Mouse (Mus musculus) G1E (cell line): Measurements from ENCODE around the gene Actb. TPM values are rescaled to one million over a fixed set of nuclear protein-coding genes. Genes with fewer than 3 reads are reported as not detected.

Source experiments
- ATAC-seq: 2 replicates; pipeline ENCODE4 v1.8.0; 2016; ENCODE audit warnings: mild to moderate bottlenecking; ENCODE audit not compliant: insufficient number of reproducible peaks, poor library complexity, low FRiP score, severe bottlenecking; ENCODE audit errors: extremely low read depth
- DNase-seq: peaks from one replicate; pipeline ENCODE4 v3.0.0; 2012; ENCODE audit warnings: low spot score
- H3K27me3 ChIP-seq: 2 replicates; pipeline ENCODE4 v1.6.1; 2012; ENCODE audit warnings: mild to moderate bottlenecking, low read length, inconsistent platforms; ENCODE audit not compliant: insufficient read depth
- H3K36me3 ChIP-seq: replicated peaks from 2 replicates; pipeline ENCODE3; 2012; ENCODE audit warnings: mild to moderate bottlenecking, inconsistent platforms
- H3K4me1 ChIP-seq: 2 replicates; pipeline ENCODE4 v1.6.1; 2012; ENCODE audit warnings: low read depth, low read length, inconsistent platforms, mixed read lengths; ENCODE audit not compliant: insufficient read depth
- H3K4me3 ChIP-seq: 2 replicates; pipeline ENCODE4 v1.5.1; 2012; ENCODE audit warnings: low read depth, mild to moderate bottlenecking, inconsistent platforms, low read length, moderate library complexity, mixed read lengths
- H3K9me3 ChIP-seq: replicated peaks from 2 replicates; pipeline ENCODE4 v1.6.1; 2012; ENCODE audit warnings: inconsistent platforms
- CTCF ChIP-seq: IDR thresholded peaks from 2 replicates; pipeline ENCODE4 v1.5.1; 2012; ENCODE audit warnings: low read depth, low read length, inconsistent platforms, mixed read lengths
- GATA1 ChIP-seq: IDR thresholded peaks from 2 replicates; pipeline ENCODE4 v1.6.1; 2012; ENCODE audit warnings: borderline replicate concordance, low read length, inconsistent platforms, mixed read lengths
- GATA2 ChIP-seq: IDR thresholded peaks from 2 replicates; pipeline ENCODE4 v1.6.1; 2012; ENCODE audit warnings: low read depth, low read length, inconsistent platforms, borderline replicate concordance
- POLR2AphosphoS5 ChIP-seq: IDR thresholded peaks from 2 replicates; pipeline ENCODE4 v1.6.1; 2012; ENCODE audit warnings: low read depth, low read length, inconsistent platforms; ENCODE audit not compliant: insufficient replicate concordance
- TAL1 ChIP-seq: conservative IDR thresholded peaks from 2 replicates; pipeline ENCODE4 v1.6.1; 2012; ENCODE audit warnings: low read depth, low read length, inconsistent platforms, mixed read lengths
- polyA plus RNA-seq: library from polyadenylated mRNA; stranded (reverse); fragments of >175 nt; gene quantifications from 2 replicates; pipeline ENCODE4 v1.2.3, GENCODE M21; 2012
- total RNA-seq, 2 experiments: library from RNA; stranded (forward) in 1 of 2; stranded (reverse) in 1 of 2; fragments of 200-1000 nt in 1 of 2; fragments of >200 nt in 1 of 2; fragmentation: Nextera tagmentation in 1 of 2; gene quantifications; 2 replicates each; pipeline ENCODE4 v1.2.3; 2014 to 2017

Gene Actb
- total and polyA plus RNA-seq, 3 experiments, result 3,214 to 5,110 (median 4,919) TPM

DNA sequence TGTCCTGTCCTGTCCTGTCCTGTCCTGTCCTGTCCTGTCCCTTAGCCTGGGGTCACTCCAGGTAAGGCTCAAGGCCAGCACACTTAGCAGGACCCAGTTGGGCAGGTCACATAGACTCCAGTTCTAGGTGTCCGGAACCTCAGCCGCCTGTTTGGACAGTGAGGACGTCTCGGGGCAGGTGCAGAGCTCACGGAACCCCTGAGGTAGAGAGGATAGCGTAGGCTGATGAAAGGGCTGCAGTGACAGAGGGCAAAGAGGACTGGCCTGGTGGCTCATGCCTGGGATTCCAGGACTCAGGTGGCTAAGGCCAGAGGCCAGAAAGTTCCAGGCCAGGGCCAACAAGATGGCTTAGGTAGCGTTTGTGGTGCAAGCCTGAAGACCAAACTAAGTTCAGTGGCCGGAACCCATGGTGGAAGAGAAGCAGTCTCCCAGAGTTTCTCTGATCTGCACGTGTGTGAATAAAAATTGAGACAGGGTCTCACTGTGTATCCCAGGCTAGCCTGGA, 24.7 kb upstream of the Actb start:
- TF ChIP-seq POLR2AphosphoS5, result no peak
- no peak for TF ChIP-seq GATA2
- TF ChIP-seq TAL1, result no peak
- no peak for TF ChIP-seq GATA1
- TF ChIP-seq CTCF, result no peak
- no peaks in the 10 kb centered on the region; the same call in 1 of the 2 replicates for H3K9me3 ChIP-seq
- no peak for ATAC-seq
- H3K27me3 ChIP-seq, result no peaks in the 10 kb centered on the region
- peaks cover 3% of the 10 kb centered on the region for H3K36me3 ChIP-seq
- peak overlapping the region; percentile 64 for H3K4me3 ChIP-seq
- H3K4me1 ChIP-seq, result peaks cover 73% of the 10 kb centered on the region
- no peak for DNase-seq

- no peak for ATAC-seq
- Histone ChIP-seq H3K36me3 (peaks cover 3% of the 10 kb centered on the region), H3K27me3 (no peaks in the 10 kb centered on the region), H3K4me1 (peaks cover 81% of the 10 kb centered on the region), H3K4me3 (peak overlapping the region; percentile 70), H3K9me3 (no peaks in the 10 kb centered on the region; the same call in 1 of the 2 replicates)
- DNase-seq, result no peak
- TF ChIP-seq POLR2AphosphoS5 (no peak), GATA2 (no peak), GATA1 (no peak), CTCF (no peak), TAL1 (no peak)
Measured at GRCm38 (mm10) chr5:142929400-142929752, 22.8 kb upstream of the Actb start.

DNA sequence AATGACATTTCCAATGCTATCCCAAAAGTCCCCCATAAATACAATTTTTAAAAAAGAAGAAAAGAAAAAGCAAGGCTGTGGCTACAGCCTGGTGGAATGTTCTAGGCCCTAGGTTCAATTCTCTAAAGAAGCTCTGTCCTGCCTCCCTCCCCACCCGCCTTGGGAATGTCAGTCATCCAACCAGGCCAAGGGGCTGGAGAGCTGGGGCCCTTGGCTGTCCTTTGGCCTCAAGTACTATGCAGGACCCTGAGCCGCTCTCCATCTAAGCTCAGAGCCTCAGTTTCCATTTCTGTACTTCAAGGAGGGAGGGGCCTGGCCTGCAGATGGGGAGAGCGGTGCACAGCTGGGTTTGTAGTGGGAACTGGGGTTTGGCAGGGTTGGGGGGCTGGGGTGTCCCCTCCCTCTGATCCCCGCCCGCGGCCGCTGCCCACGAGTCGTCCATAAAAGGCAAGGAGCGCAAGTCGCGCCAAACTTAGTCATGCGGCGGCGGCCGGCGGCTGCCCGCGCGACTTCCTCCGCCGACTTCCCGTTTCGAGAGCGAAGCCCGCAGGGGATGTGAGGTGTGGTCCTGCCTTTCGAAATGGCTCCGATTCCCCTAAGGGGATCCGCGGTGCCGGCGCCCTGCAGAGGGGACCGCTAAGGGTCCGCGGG, 22.3 kb upstream of the Actb start:
- peaks cover 3% of the 10 kb centered on the region for H3K36me3 ChIP-seq
- H3K27me3 ChIP-seq, result no peaks in the 10 kb centered on the region
- no peaks in the 10 kb centered on the region; the same call in 1 of the 2 replicates for H3K9me3 ChIP-seq
- peaks cover 84% of the 10 kb centered on the region for H3K4me1 ChIP-seq
- TF ChIP-seq GATA2 (no peak), POLR2AphosphoS5 (no peak), GATA1 (no peak), TAL1 (no peak), CTCF (no peak)
- DNase-seq (no peak), ATAC-seq (no peak)
- H3K4me3 ChIP-seq, result peak overlapping the region; percentile 70

- H3K4me1 ChIP-seq, result peaks cover 88% of the 10 kb centered on the region
- DNase-seq (no peak), ATAC-seq (no peak)
- H3K27me3 ChIP-seq, result no peaks in the 10 kb centered on the region
- peak overlapping the region; percentile 7 for H3K4me3 ChIP-seq
- TF ChIP-seq CTCF, result no peak
- TF ChIP-seq GATA2, result no peak
- no peak for TF ChIP-seq GATA1
- no peak for TF ChIP-seq POLR2AphosphoS5
- TF ChIP-seq TAL1, result no peak
- no peaks in the 10 kb centered on the region; the same call in 1 of the 2 replicates for H3K9me3 ChIP-seq
- H3K36me3 ChIP-seq, result peaks cover 3% of the 10 kb centered on the region
Measured at GRCm38 (mm10) chr5:142927341-142927930, 20.9 kb upstream of the Actb start.

DNA sequence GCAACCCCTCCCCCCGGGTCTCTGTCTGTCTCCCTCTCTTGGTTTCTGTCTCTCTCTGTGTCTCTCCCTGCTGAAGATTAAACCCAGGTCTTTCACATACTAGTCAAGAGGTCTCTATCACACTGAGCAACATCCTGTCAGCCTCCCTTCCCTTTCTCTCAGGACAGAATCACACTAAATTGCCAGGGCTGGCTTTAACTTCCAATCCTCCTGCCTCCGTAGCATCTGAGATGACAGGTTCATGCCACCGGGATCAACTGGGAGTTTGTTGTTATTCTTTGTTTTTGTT, 20.3 kb upstream of the Actb start:
- no peaks in the 10 kb centered on the region; the same call in 1 of the 2 replicates for H3K9me3 ChIP-seq
- no peak for TF ChIP-seq GATA1
- no peak for TF ChIP-seq CTCF
- TF ChIP-seq TAL1, result no peak
- TF ChIP-seq POLR2AphosphoS5, result no peak
- TF ChIP-seq GATA2, result no peak
- no peaks in the 10 kb centered on the region for H3K27me3 ChIP-seq
- DNase-seq (no peak), ATAC-seq (no peak)
- H3K4me3 ChIP-seq, result peak overlapping the region; percentile 61; the same call in 1 of the 2 replicates
- H3K36me3 ChIP-seq, result peaks cover 3% of the 10 kb centered on the region
- H3K4me1 ChIP-seq, result peaks cover 88% of the 10 kb centered on the region

DNA sequence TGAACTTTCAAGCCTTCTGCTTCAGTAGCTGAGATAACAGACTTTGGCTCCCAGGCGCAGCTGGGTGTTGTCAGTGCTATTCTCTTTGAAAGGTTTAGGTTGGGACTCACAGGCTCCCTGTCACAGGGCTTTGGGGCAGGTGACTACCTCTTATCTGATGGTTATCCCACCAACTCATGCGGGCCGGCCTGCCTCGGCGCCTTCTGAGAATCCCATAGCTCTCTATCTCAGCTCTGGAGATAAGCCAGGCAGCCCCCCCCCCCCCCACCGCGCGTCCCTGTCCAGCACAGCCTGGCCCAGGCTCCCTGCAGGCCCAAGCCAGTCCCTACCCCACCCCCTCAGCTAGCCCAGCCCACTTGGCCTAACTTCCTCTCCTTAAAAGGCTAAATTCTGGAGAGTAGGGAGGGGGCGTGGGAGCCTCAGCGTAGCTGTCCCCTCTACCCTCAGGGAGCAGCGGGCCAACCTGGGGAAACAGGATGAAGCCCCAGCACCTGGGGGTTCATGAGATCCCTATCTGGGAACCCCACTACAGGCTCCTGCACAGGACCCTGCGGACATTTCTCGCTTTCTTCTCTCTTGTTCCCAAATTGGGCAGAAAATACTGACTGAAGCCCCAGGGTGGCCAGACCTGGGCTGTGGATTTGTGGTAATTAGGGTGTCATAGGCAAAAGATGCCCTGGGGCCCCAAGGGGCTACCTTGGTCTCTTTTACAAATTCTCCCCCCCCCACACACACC, 19.8 kb upstream of the Actb start:
- DNase-seq (peak; percentile 87), ATAC-seq (peak; percentile 64)
- Histone ChIP-seq H3K9me3 (no peaks in the 10 kb centered on the region; the same call in 1 of the 2 replicates), H3K4me3 (peak overlapping the region; percentile 61; the same call in 1 of the 2 replicates), H3K27me3 (no peaks in the 10 kb centered on the region), H3K36me3 (peaks cover 3% of the 10 kb centered on the region), H3K4me1 (peaks cover 88% of the 10 kb centered on the region)
- TF ChIP-seq TAL1 (no peak), CTCF (no peak), GATA1 (no peak), POLR2AphosphoS5 (no peak), GATA2 (no peak)
